Mouse (Mus musculus) cortical plate, adult 2 months (tissue): ENCODE results near the gene A930018P22Rik.
A peak's percentile ranks its signal among the peaks of the same experiment; 100 is the strongest.

Source experiments
- CTCF ChIP-seq: fragments of 200-500 bp; IDR thresholded peaks from 2 replicates; pipeline ENCODE4 v1.5.1; 2011; ENCODE audit warnings: mild to moderate bottlenecking, control low read depth, low read length; ENCODE audit not compliant: insufficient read depth; ENCODE audit errors: extremely low read depth
- POLR2A ChIP-seq: fragments of 200-500 bp; IDR thresholded peaks from 2 replicates; pipeline ENCODE4 v1.6.1; 2011; ENCODE audit warnings: mild to moderate bottlenecking, low read length, control low read depth; ENCODE audit not compliant: insufficient read depth; ENCODE audit errors: extremely low read depth

DNA sequence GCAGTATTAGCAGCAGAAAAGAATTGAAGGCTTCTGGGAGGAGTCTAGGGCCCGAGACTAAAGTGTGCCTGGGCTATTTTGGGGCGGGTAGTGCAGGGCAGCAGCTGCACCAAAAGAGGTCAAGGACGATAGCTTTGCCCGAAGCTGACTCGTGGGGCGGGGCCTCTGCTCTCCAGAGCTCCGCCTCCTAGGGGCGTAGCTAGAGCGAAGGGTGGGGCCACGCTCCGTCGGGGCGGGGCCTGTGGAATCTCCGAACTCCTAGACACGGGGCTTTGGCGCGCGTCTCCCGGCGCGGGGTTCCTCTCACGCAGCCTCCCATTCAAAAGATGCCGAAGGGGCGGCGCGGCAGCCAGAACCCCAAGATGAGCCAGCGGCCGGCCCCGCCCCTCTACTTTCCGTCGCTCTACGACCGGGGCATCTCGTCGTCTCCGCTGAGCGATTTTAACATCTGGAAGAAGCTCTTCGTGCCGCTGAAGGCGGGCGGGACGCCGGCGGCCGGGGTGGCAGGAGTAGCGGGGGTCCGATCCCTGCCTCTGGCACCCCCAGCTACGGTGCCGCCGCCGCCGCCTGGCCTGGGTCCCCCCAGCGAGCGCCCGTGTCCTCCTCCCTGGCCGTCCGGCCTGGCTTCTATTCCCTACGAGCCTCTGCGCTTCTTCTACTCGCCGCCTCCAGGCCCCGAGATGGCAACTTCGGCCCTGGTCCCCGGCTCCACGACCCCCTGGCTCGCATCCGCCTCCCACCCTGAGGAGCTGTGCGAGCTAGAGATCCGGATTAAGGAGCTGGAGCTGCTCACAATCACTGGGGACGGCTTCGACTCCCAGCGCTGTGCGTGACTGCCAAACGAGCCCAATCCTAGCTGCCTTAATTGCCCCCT is at the start of gene A930018P22Rik:
- TF ChIP-seq CTCF (no peak), POLR2A (peak; percentile 30; the same call in 1 of the 2 replicates)
